Mouse (Mus musculus): ENCODE data around the gene Ptgdr2.

The Ptgdr2 gene

DNA sequence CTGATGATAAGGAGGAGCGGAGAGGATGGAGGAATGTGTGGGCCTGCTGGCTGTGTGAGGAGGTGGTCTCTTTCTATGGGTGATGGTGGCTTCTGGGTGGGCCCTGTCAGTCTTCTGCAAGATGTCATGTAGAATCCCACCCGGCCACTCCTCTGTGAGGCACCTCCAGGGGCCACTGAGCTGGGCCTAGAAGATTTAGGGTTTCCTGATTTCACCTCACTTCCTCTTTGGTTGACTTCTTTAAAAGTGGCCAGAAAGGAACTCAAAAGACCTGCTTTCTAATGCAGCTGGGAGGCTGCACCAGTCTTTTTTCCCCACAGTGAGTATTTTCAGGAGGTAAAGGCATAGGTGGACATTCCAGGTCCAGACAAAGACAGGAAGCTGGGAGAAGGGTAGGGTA, 6.3 kb upstream of the Ptgdr2 start:
- DNase-seq (ENCODE audit: low spot score in 2 of 2), result no peak

DNA sequence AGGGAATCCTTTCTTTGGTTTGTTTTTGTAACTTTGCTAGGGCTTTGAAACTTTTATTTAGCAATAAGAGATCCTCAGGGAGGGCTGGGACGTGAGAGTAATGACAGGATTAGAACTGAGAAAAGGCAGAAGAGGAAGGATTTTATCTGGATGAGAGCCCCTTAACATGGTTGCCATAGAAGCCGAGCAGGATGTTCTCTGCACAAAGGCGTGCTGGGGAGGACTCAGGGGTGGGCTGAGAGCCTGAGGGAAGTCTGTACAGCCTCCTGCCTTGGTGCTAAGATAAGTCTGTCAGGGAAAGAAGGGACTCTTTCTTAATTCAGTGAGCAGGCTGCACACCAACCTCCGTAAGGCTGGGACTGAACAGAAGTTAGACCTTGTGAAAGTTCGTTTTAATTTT, 1.9 kb upstream of the Ptgdr2 start:
- DNase-seq (ENCODE audit: low spot score in 2 of 2), result no peak

DNA sequence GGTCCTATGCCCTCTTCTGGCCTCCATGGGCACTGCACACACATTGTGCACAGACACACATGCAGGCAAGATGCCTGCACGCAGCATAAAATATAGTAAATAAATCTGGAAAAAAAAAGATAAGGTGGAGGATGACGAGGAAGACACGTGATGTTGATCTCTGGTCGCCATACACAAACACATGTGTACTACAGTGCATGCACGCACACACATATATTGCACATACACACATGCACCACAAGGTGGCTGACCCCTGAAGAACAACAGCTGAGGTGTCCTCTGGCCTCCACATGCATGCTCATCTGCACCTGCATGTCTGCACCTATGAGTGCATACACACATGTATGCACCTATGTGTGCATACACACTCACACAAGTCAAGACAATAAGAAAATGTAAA, 883 bp upstream of the Ptgdr2 start:
- no peak for DNase-seq (ENCODE audit: low spot score in 2 of 2)

DNA sequence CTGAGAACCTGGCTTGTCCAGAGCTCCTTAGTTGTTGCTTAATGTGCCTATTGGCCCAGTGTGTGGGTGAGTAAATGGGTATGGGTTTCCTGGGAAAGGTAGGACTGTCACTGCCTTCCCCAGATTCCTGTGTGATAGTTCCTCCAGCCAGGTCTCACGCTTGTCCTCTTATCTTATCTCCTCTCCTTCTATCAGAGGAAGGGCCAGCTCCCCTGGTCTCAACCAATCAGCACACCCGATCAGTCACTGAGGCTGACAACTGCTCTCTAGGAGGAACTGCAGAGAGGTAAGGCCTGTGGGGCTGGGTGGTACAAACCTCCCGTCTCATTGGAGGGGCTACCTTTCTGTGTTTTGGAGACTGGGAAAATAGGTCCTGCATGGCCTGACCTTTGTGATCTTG, 1.8 kb downstream of the Ptgdr2 start:
- DNase-seq (ENCODE audit: low spot score in 2 of 2), result no peak

DNA sequence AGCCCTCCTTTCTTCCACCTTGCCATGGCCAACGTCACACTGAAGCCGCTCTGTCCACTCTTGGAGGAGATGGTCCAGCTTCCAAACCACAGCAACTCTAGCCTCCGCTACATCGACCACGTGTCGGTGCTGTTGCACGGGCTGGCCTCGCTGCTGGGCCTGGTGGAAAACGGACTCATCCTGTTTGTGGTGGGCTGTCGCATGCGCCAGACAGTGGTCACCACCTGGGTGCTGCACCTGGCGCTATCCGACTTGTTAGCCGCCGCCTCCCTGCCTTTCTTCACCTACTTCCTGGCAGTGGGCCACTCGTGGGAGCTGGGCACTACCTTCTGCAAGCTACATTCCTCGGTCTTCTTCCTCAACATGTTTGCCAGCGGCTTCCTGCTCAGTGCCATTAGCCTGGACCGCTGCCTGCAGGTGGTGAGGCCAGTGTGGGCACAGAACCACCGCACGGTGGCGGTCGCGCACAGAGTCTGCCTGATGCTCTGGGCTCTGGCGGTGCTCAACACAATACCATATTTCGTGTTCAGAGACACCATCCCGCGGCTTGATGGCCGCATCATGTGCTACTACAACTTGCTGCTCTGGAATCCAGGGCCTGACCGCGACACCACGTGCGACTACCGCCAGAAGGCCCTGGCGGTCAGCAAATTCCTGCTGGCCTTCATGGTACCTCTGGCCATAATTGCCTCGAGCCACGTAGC, 3.3 kb downstream of the Ptgdr2 start:
- DNase-seq (ENCODE audit: low spot score in 2 of 2), result peak; percentile 63 to 83

DNA sequence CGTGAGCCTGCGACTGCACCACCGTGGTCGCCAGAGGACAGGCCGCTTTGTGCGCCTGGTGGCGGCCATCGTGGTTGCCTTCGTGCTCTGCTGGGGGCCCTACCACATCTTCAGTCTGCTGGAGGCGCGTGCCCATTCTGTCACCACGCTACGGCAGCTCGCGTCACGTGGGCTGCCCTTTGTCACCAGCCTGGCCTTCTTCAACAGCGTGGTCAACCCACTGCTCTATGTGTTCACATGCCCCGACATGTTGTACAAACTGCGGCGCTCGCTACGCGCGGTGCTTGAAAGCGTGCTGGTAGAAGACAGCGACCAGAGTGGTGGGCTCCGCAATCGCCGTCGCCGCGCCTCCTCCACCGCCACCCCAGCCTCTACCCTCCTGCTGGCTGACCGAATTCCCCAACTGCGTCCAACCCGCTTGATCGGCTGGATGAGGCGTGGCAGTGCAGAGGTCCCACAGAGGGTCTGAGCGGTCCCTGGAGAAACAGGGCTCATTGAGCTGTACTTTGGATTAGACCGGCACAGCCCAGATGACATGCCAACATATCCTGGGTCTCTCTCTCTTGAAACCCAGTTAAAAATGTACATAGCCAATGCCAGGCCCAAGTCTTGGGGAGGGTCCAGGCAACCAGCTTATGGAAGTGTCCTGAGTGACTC, 4.0 kb downstream of the Ptgdr2 start:
- DNase-seq (ENCODE audit: low spot score in 2 of 2), result peak in 1 of 2 experiments; percentile 32

DNA sequence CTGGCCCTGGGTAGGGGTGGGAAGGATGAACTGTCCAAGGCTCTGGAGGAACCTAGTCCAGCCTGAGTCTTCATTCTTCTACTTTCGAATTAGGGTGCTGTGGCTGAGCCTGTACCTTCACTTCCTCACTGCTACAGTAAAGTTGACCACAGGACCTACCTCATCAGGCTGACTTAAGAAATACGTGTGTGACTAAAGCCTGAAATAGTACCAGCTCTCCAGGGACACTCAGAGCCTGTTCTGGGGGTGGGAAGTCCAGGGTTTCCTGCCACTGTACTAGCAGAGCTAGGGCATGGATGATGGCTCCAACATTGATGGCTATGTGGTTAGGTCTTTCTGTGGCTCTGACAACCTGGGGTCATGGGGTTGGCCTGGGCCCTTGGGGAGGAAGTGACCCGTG, 7.0 kb downstream of the Ptgdr2 start:
- DNase-seq (ENCODE audit: low spot score in 2 of 2), result no peak

DNA sequence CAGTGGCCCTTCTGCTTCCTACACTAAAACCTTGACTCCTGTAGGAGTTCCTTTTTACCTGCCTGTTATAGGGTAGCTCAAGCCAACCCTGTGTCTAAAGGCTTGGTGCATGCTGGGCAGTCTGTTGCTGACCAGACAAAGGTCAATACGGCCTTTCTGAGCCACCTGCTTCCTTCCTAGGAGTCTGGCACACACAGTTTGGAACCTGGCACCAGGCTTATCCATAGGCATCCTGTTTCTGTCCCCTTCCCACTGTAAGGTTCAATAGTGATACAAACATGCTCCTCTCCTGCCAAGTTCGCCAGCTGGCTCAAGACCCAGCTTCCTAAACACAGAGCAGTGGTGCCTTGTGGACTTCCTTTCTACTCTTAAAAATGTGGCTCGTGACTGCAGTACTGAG, 9.5 kb downstream of the Ptgdr2 start:
- DNase-seq (ENCODE audit: low spot score in 2 of 2), result no peak

DNA sequence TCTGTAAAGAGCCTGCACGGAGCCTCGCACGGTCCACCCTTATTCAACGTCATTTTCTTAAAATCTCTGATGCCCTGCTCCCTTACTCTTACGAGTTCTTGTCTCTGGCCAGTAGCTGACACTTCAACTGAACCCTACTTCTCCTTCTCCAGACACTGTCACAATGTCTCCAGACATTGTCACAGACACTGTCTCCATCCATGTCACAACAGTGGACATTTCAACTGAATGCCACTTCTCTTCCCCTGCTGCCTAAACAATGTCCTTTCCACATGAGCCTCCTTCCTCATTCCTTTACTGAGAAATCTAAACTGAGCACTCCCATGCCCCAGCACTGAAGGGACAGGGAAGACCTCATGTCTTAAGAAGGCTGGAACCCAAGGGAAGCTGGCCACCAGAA, 10.3 kb downstream of the Ptgdr2 start:
- DNase-seq (ENCODE audit: low spot score in 2 of 2), result no peak

DNA sequence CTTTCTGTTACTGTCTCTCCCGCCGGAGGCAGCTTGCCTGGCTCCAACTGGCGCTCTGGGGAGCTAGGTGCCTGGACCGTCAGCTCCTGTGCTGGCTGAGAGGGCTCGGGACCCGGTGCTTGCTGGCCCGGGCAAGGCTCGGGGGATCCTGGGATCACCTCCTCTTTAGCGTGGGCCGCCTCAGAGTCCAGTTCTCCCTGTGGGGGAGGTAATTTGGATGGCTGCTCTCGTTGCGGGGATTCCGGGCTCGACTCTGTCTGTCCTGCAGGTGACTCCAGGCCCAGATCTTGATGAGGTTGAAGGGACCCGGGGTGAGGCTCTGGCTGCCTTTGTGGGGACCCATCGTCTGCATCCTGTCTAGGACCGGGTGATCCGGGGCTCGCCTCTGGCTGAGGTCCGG, 11.5 kb downstream of the Ptgdr2 start:
- no peak for DNase-seq (ENCODE audit: low spot score in 2 of 2)

DNA sequence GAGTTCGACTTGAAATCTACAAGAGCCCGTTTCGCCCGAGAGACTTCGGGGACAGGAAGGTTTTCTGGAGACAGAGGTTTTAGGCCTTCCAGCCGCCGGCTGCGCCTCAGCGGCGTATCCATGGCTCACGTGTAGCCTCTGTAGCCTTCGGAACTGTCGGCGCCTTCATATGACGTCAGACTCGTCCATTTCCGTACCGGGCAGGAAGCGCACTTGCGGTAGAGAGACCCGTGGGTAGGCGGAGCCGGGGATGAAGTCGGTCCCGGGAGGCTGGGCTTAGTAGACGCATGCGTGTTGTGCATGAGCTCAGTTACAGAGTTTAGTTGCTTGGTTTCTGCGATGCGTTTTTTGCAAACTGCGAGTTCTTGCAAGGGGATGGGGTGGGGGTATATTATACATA, 12.2 kb downstream of the Ptgdr2 start, which contains the start of gene Ccdc86:
Gene Ccdc86 (minus strand): TSS at position 155 of the 400 bp plus-strand sequence.
- DNase-seq (ENCODE audit: low spot score in 2 of 2), result peak; percentile 89 to 94

DNA sequence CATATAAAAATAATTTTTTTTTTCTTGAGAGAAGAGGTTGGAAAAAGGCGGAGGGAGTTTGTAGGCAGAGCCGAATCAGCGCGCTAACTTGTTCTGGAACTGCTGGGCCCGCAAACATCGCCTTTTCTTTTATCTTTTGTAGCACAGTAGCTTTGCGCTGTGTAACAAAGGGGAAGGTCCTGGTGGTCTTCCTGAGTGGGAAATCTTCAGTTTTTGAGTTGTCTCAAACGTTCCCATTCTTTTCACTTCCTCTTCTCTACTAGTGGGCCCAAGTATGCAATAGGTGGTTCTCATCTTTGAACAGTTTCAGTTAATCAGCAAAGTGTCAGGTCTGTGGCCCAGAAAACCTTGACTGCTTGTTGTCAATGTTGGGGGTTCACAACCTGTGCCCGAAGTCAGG, 12.6 kb downstream of the Ptgdr2 start:
- DNase-seq (ENCODE audit: low spot score in 2 of 2), result no peak

DNA sequence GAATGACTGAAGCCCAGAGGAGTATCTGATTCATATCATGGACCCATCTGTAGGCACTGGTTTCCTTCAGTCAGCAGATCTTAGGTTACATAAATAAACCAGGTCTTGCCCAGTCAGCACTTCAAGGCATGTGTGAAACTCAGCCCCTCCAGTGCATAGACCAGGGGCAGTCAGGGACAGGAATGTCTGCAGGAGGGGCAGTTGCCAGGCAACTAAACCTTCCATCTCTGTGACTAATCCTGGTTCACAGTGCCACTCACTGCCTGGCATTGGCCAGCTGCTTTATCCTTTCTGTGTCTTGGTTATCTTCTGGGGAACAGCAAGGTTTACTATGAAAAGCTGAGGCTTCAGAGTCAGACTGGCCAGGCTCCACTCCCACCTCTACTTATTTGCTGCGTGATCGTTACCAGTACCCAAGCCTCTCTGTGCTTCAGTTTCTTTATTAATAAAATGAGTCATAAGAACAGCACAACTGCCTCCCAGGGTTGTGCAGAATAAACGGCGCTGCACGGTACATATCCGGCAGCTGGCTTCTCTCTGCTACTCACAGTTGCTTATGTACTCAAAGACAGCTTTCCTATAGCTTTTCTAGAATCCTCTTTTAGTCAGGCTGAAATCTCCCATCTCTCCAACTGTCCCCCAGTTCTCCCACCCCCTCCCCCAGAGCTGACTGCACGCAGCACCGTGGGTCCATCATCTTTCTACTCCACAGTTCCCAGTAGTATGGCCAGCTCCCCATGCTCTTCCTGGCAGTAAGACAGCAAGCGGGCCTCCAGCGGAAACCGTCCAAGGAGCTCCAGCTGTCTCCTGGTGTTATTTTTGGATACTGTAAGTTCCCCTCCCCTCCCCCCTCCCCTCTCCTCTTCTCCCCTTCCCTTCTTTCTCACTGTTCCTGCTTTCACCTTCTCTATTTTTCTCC, 15.3 kb downstream of the Ptgdr2 start:
- no peak for DNase-seq (ENCODE audit: low spot score in 2 of 2)

DNA sequence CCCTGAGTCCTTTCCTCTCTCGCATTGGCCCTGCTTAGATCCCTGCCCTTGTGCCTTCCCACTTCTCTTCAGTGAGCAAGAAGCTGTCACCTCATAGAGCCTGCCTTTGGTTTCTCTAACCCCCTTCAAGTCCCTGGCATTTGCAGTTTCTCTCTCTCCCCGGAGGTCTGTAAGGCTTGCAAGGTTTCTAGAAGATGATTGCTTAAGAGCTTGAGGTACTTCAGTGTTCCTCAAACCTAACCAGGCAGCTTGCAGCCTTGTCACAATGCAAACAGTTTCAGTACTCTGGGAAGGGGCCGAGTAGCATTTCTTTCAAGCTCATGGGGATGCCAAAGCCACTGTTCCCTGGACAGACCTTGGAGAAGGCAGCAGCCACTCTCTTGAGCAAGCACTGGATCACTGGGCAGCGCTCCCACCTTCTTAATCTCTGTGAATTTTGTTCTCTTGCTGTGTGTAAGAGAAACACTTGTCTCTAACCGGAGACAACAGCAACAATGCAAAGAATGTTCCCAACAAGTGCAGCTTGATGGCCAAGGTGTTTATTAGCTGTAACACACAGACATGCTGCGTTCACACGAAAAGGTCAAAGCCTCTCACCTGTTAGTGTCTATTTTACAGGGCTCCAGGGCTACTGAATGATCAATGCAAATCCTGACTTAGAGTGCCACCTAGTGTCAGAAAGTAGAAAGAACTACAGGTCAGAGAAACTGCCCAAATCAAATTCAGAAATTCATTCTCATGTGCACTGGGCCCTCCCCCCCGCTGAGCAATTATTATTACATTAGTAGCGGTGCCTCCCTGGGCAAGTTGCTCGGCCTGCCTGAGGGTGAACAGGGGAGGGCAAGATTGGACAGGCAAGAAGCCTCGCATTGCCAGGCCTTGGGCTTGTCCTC, 22.4 kb downstream of the Ptgdr2 start:
- peak in 1 of 2 experiments; percentile 56 for DNase-seq (ENCODE audit: low spot score in 2 of 2)

DNA sequence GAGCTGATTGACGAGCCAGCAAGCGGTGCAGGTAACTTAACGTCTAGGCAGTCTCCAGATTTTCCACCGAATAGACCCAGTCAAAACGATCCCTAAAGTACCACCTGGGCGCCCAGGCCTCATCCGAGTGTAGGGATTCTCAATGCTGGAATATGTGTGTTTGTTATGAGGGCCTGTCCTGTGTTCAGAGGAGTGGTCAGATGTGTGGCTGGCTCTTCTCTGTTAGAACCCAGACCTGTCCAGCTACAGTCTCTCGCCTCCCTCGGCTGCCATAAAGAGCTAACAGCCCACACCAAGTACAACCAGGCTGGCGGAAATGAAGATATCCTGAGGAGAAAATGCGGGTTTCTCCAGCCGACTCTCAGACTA, 23.0 kb downstream of the Ptgdr2 start:
- no peak for DNase-seq (ENCODE audit: low spot score in 2 of 2)

DNA sequence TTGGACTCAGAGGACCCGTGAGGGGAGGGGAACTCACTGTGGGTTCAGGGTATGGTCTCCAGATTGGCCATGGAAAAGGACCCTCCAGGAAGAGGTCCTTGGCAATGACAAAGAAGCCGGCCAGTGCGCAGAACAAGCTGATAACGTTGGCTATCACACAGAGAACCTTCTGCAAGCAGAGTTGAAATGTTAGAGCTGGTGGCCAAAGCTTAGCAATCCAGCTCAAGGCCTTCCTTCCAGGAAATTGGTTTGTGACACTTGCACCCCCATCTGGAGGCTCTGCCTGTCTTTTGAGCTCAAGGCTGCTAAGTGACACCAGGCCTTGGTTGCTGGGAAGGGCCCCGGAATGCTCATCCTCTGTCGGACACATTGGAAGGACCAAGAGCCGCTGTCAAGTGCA, 28.8 kb downstream of the Ptgdr2 start:
- no peak for DNase-seq (ENCODE audit: low spot score in 2 of 2)

DNA sequence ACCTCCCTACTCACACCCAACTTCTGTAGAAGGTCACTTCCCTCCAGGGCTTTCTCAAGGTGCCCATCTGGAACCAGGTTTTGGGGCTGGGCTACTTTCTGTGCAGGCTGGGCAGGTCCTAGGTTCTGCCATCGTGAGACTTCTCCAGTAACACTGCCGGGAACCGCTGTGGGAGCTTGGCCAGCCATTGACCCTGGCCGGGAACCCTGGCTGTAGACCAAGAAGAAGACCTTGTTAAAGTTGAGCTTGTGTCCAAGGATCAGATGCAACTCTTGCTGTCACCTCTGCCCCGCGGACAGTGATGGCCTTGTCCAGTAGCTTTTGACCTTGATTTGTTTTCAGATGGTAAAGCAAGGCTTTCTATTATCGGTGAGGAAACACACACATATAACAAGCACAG, 31.6 kb downstream of the Ptgdr2 start:
- no peak for DNase-seq (ENCODE audit: low spot score in 2 of 2)

DNA sequence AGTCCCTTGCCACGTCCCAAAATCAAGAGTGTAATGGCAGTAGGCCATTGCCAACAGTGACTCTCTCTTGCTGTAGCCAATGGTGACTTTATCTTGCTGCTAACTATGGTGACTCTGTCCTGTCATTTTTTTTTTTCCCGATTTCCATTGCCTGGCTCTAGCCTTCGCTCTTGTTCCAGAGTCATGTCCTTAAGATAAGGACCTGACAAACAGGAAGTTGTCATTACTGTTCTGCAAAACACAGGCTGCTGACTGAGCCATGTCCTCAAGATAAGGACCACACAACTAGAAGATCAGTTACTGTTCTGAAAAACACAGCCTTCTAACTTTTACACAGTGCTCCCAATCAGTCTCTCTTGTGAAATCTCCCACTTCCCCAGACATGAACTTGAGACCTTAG, 33.5 kb downstream of the Ptgdr2 start:
- DNase-seq (ENCODE audit: low spot score in 2 of 2), result no peak

DNA sequence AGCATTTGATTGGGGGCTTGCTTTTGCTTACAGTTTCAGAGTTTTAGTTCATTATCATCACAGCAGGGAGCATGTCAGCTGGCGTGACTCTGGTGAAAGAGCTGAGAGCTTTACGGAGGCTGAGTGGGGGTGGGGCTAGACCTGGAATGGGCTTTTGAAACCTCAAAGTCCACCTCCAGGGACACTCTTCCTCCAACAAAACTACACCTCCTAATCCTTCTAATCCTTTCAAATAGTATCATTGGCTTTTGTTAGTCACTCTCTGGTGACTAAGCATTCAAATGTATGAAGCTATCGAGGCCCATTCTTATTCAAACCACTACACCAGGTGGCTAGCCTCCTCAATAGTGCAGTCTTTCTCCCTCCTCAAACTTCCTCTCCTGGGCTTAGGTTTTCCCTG, 35.7 kb downstream of the Ptgdr2 start:
- DNase-seq (ENCODE audit: low spot score in 2 of 2), result no peak

DNA sequence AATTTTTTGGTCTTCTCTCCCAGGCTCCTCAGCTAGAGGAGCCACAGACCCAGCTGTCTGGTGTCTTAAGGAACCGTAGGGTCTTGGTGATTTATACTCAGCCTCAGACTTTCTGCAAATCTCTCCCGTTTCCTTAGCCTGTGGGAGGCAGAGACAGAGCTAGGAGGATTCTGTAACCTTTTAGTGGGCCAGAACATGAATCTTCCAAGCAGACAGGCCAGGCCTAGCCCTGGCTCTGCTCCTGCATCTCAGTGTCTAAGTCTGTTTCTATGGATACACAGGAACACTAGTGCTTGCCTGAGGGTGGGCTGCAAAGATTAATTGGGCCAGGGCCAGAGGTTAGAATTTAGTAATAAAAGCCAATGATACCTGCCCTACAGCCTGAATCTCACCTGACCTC, 36.2 kb downstream of the Ptgdr2 start:
- no peak for DNase-seq (ENCODE audit: low spot score in 2 of 2)

DNA sequence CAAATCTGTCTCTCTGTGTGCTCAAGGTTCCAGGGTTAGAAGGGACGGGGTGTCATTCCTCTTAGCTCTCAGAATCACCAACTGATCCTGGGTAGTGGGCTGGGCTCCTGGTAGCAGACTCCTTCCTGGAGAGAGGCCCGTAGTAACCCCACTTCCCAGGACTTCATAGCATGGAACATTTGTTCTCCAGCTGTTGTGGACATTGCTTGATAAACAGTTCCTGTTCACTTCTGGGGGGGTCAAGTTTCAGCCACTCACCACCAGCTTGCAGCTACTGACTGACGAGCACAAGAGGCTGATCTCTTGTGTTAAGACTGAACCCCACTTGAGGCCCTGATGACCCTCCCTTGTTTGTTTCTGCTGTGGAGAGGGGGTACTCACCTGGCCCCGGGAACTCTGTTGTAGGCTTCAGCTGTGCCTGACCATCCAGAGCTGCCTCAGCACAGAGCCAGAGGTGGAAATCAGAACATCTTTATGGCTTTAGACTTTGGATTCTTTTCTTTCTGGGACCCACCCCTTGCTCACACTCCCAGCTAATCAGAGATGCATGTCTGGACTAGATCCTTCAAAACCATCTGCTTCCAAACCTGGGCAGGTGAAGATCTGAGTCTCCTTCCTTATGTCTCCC, 37.4 kb downstream of the Ptgdr2 start, which contains the start of gene Ms4a10:
Gene Ms4a10 (minus strand): TSS at position 433 of the 628 bp plus-strand sequence.
- DNase-seq (ENCODE audit: low spot score in 2 of 2), result no peak
